Mouse (Mus musculus) MN1 (cell line): Measurements from ENCODE around the gene L3mbtl3.

Source experiments
- DNase-seq: peaks from one replicate; pipeline ENCODE4 v3.0.0-alpha.2; 2016; ENCODE audit warnings: low spot score

The L3mbtl3 gene

GRCm38 (mm10) chr10:26239090-26239489 is 136.7 kb downstream of the L3mbtl3 start:
- DNase-seq = no peak

DNA sequence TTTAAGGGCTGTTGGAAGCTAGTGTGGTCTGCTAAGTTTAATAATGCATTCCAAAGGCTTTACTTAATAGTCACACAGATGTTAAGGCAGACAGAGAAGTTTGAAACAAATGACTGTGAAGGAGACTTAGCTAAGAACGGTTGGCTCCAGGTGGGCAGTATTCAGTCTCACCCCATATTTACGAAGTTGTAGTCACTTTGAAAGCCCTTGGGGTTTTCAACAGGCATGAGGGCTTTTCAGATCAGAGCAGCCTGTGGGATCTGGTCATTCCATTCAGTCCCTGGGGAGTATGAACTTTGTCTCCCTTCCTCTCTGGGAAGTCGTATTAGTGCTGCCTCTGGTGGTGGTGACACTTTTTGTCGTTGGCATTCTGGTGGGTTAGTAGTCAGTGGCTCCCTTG is 137.2 kb downstream of the L3mbtl3 start:
- DNase-seq = no peak

DNA sequence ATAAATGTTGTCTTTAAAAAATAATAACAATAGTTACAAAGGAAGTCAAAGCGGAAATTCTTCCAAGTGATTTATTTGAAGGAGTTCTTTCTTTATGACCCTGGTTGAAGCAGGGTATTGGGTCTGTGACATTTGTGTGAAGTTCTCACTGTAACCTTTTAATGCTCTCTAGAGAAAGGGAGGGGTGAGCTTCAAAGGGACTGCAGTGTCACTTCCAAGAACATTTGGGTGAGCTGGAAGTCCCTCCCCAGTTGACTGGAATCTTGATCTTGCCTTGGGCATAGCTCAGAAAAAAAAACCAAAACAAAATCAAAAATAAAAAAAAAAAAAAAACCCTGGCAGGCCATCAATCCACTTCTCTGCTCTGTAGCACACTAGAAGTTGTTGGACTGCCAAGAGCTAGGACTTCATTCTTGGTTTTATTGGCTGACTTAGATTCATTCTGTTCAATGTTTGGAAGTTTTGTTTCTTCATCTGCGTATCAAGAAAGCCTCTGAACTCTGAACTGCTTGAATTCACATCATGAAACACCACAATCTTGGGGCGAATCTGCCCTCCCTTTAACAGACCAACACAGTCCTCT is 143.6 kb downstream of the L3mbtl3 start:
- DNase-seq = no peak

- no peak for DNase-seq
Measured at GRCm38 (mm10) chr10:26229488-26229887, 146.3 kb downstream of the L3mbtl3 start, which contains the start of gene Samd3. Gene Samd3, plus strand, starts transcription at chr10:26229707.

- DNase-seq = no peak
Measured at GRCm38 (mm10) chr10:26228187-26228586, 147.6 kb downstream of the L3mbtl3 start.

GRCm38 (mm10) chr10:26226734-26227133 is 149.0 kb downstream of the L3mbtl3 start:
- DNase-seq = no peak

GRCm38 (mm10) chr10:26226241-26226640 is 149.5 kb downstream of the L3mbtl3 start:
- no peak for DNase-seq
